ENCODE assay signal across 19 mouse cellular contexts in the genomic region with DNA sequence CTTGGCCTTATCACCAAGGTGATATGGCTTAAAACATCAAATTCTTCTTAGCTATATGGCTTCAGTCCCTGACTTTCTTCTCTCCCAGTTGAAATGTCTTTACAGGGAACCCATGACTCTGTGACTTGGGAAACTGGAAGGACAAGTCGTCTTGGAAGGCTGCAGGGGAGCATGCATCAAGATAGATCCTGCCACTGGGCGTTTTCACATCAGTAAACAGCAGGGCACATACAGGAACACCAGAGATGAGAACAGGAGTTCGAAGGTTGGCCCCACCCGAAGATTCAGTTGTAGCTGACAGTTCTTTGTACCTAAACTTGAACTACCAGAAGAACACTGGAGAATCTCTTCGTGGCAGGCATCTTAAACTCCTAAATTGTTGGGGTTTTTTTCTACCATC. TPM values are rescaled to one million over a fixed set of nuclear protein-coding genes. Genes with fewer than 3 reads are reported as not detected.
"Had no signal": no experiment of that assay in that cellular context is flagged by ENCODE, and none has a peak within 500 bp of the region (broad histone marks: within the 10 kb centered on the region; RNA-seq: fewer than 3 reads in every experiment).

No protein-coding gene starts in this region.

- H3K4me2 ChIP-seq: lung, embryonic 14.5 days; midbrain, embryonic 12.5 days; neural tube, embryonic 13.5 days; neural tube, embryonic 15.5 days; stomach, embryonic 15.5 days had no signal

- H3K36me3 ChIP-seq: midbrain, embryonic 10.5 days; midbrain, embryonic 12.5 days; neural tube, embryonic 13.5 days; neural tube, embryonic 15.5 days; stomach, embryonic 15.5 days had no signal

- H3K27ac ChIP-seq: liver, embryonic 14.5 days; midbrain, embryonic 10.5 days; midbrain, embryonic 12.5 days; neural tube, embryonic 13.5 days; neural tube, embryonic 15.5 days; stomach, embryonic 15.5 days had no signal

- H3K27me3 ChIP-seq: neural tube, embryonic 13.5 days; neural tube, embryonic 15.5 days; stomach, embryonic 15.5 days had no signal

- H3K9ac ChIP-seq: liver, embryonic 14.5 days; lung, embryonic 14.5 days; midbrain, embryonic 12.5 days; neural tube, embryonic 13.5 days; neural tube, embryonic 15.5 days; stomach, embryonic 15.5 days had no signal

- H3K4me1 ChIP-seq: midbrain, embryonic 12.5 days; neural tube, embryonic 13.5 days; neural tube, embryonic 15.5 days; stomach, embryonic 15.5 days had no signal

- DNase-seq: lung, adult 18-20 months; lung, embryonic 14.5 days; lung, postnatal 10 days; lung, postnatal 4 days; midbrain, embryonic 14.5 days; retina, postnatal 1 day; right cerebral cortex, adult 18-20 months; right cerebral cortex, postnatal 25 days; thymus, adult 2 months; thymus, postnatal 25 days; thymus, postnatal 4 days had no signal

- H3K9me3 ChIP-seq: stomach, embryonic 15.5 days had no signal

- ATAC-seq: midbrain, embryonic 16.5 days had no signal

- H3K4me3 ChIP-seq: midbrain, embryonic 10.5 days; midbrain, embryonic 12.5 days; myocyte; neural tube, embryonic 13.5 days; neural tube, embryonic 15.5 days; stomach, embryonic 15.5 days had no signal

RNA-seq across cellular contexts. Expression of gene Cldn10, which starts 44.8 kb away (rescaled TPM):
- polyA plus RNA-seq: myocyte had no signal
